Mouse (Mus musculus) midbrain, embryonic 11.5 days (tissue): Measurements from ENCODE around the gene Mrpl39. TPM values are rescaled to one million over a fixed set of nuclear protein-coding genes. Genes with fewer than 3 reads are reported as not detected.

ENCODE experiments used
- ATAC-seq: fragments of 200-750 bp; cut with Nextera tagmentation; 2 replicates; pipeline ENCODE4 v1.8.0; 2017; ENCODE audit warnings: moderate TSS enrichment, moderate library complexity; ENCODE audit not compliant: low FRiP score
- DNase-seq: peaks from one replicate; pipeline ENCODE4 v3.0.0; 2015; ENCODE audit warnings: low spot score; ENCODE audit errors: missing footprints
- H3K27ac ChIP-seq: fragments of 300-500 bp; sonication (generic); 2 replicates; pipeline ENCODE4 v1.5.1; 2014; ENCODE audit warnings: low read depth, low read length
- H3K27me3 ChIP-seq: fragments of 300-500 bp; sonication (generic); 2 replicates; pipeline ENCODE4 v1.6.1; 2014; ENCODE audit warnings: mild to moderate bottlenecking, low read length, moderate library complexity, mixed read lengths; ENCODE audit not compliant: control insufficient read depth, insufficient read depth
- H3K36me3 ChIP-seq: fragments of 300-500 bp; sonication (generic); 2 replicates; pipeline ENCODE4 v1.6.1; 2014; ENCODE audit warnings: mild to moderate bottlenecking, low read length, moderate library complexity, mixed read lengths; ENCODE audit not compliant: control insufficient read depth, insufficient read depth
- H3K4me1 ChIP-seq: fragments of 300-500 bp; sonication (generic); 2 replicates; pipeline ENCODE4 v1.6.1; 2014; ENCODE audit warnings: low read length; ENCODE audit not compliant: control insufficient read depth, insufficient read depth
- H3K4me2 ChIP-seq: fragments of 300-500 bp; sonication (generic); 2 replicates; pipeline ENCODE4 v1.6.1; 2014; ENCODE audit warnings: mild to moderate bottlenecking, moderate library complexity
- H3K4me3 ChIP-seq: fragments of 300-500 bp; sonication (generic); 2 replicates; pipeline ENCODE4 v1.5.1; 2014; ENCODE audit warnings: low read depth, low read length
- H3K9ac ChIP-seq: fragments of 300-500 bp; sonication (generic); 2 replicates; pipeline ENCODE4 v1.6.1; 2014; ENCODE audit warnings: low read length
- H3K9me3 ChIP-seq: fragments of 300-500 bp; sonication (generic); 2 replicates; pipeline ENCODE4 v1.6.1; 2016; ENCODE audit warnings: low read length; ENCODE audit not compliant: control insufficient read depth
- WGBS: fragments of 180-500 bp; shearing (Covaris S2); extraction: QIAGEN DNeasy Blood & Tissue Kit; methylation state at CpG from one replicate; pipeline ENCODE4 v1.1.7; 2014; 5-methylcytosine and 5-hydroxymethylcytosine counted together
- microRNA counts: library from miRNA; unstranded; fragments of <30 nt; microRNA quantifications from one replicate; lab custom pipeline; 2015
- microRNA-seq: library from miRNA; unstranded; fragments of <30 nt; microRNA quantifications from one replicate; pipeline ENCODE4, GENCODE M21; 2017
- polyA plus RNA-seq: library from polyadenylated mRNA; unstranded; fragments of >200 nt; fragmentation: Nextera tagmentation; extraction: Ambion mirVana; gene quantifications from 2 replicates; pipeline ENCODE4 v1.2.1, GENCODE M21; 2014

The Mrpl39 gene
- polyA plus RNA-seq, 1 experiment from 2014 or later: 60.4 TPM

- Histone ChIP-seq H3K4me2 (no peak overlapping the region), H3K36me3 (no peaks in the 10 kb centered on the region), H3K9me3 (no peaks in the 10 kb centered on the region), H3K4me3 (no peak overlapping the region), H3K27me3 (no peaks in the 10 kb centered on the region), H3K9ac (no peak overlapping the region), H3K27ac (no peak overlapping the region), H3K4me1 (no peaks in the 10 kb centered on the region)
- 82% methylated on average over 5 of the region's 5 CpGs for WGBS
- no peak for DNase-seq
- no peak for ATAC-seq
Observed at GRCm38 (mm10) chr16:84680760-84681159, 54.8 kb downstream of the Mrpl39 start.

- Histone ChIP-seq H3K27me3 (no peaks in the 10 kb centered on the region), H3K9me3 (no peaks in the 10 kb centered on the region), H3K36me3 (no peaks in the 10 kb centered on the region), H3K4me2 (no peak overlapping the region), H3K9ac (no peak overlapping the region), H3K4me3 (no peak overlapping the region), H3K4me1 (no peaks in the 10 kb centered on the region), H3K27ac (no peak overlapping the region)
- DNase-seq (no peak), ATAC-seq (no peak)
- 84% methylated on average over 3 of the region's 3 CpGs for WGBS
Observed at GRCm38 (mm10) chr16:84677292-84677691, 58.2 kb downstream of the Mrpl39 start.

MicroRNAs within 50 kb of the gene (microRNA counts, 519-probe panel; counts per million panel counts)
- microRNA mmu-miR-155 (lab: Ali Mortazavi, UCI): 2,602 counts per million, percentile 7 among the panel's probes with 10 or more counts

Small RNA genes within 50 kb of the gene (microRNA-seq; reads per million reads assigned to microRNA genes)
- gene Mir155: 323 reads per million, percentile 68 among the genes with 10 or more reads in this experiment

Other genes with a start within 250 kb of the Mrpl39 start
- gene A730009L09Rik, start 220.6 kb downstream of the Mrpl39 start, polyA plus RNA-seq: not detected in 2 replicates
- 95.1 and 102 TPM in 2 replicates for gene Jam2, start 38.4 kb upstream of the Mrpl39 start, polyA plus RNA-seq
- gene Gabpa, start 99.2 kb upstream of the Mrpl39 start, polyA plus RNA-seq: 41.2 and 45.1 TPM in 2 replicates
- 778 and 822 TPM in 2 replicates for gene Atp5j, start 99.9 kb upstream of the Mrpl39 start, polyA plus RNA-seq